Mouse (Mus musculus): ENCODE data around the gene Ywhab.

DNA sequence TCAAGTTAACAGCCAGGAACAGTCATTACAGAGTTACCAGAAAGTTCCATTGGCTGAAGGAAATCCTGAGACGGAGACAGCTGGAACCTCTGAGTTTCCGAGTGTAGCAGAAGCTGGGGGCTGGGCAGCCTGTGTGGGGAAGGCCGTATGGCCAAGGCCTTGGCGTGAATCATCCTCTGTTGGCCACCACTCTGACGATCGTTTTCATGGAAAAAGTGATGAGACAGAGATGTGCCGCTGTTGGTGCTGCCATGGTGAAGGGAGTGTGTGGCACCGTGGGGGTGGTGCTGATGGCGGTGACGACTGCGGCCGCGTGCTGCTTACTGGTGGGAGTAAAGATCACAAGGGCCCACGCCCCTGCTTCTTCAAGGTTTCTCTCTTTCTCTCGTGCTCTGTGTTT lies 48.5 kb upstream of the Ywhab start:
- TF ChIP-seq FLI1 (IDR thresholded peaks at IDR 0.05; ENCODE audit: low read length) (no peak), GATA1 (IDR thresholded peaks at IDR 0.05; ENCODE audit: borderline replicate concordance, low read length) (no peak)
